Mouse (Mus musculus) kidney, adult 2 months (tissue): Measurements from ENCODE around the gene Dus1l.

ENCODE experiments used
- CTCF ChIP-seq: fragments of 200-500 bp; conservative IDR thresholded peaks from 2 replicates; pipeline ENCODE4 v1.5.1; 2011; ENCODE audit warnings: low read depth, mild to moderate bottlenecking, control low read depth, low read length, moderate library complexity, mixed read lengths; ENCODE audit not compliant: insufficient read depth, insufficient read length
- POLR2A ChIP-seq: fragments of 200-500 bp; IDR thresholded peaks from one replicate; pipeline ENCODE4 v1.6.1; 2011; ENCODE audit warnings: low read depth, low read length, control low read depth

DNA sequence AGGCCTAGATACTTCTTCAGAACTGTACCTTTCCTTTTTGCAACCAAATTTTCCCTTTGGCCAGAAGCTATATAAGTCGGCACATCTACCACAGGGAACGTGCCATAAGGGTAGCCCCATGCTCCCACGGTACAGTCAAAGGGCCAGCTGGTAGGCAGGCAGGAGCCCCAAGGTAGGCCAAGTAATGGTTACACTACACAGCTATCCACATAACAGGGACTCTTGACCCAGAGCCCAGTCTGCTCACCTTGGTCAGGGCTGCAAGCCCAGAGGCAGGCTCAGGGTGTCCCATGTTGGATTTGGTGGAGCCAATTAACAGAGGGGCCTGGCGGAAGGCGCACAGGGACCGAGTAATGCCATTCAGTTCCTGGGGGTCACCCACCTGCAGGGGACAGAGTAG is 23.4 kb upstream of the Dus1l start:
- TF ChIP-seq CTCF = no peak
- no peak for TF ChIP-seq POLR2A
